Mouse (Mus musculus): ENCODE measurements at regions not wholly inside any gene's neighbourhood (a gene's known extent, or its start where the extent isn't known, plus 50 kb on each side); places are given as distances from the start of the nearest gene placed in this dataset.

DNA sequence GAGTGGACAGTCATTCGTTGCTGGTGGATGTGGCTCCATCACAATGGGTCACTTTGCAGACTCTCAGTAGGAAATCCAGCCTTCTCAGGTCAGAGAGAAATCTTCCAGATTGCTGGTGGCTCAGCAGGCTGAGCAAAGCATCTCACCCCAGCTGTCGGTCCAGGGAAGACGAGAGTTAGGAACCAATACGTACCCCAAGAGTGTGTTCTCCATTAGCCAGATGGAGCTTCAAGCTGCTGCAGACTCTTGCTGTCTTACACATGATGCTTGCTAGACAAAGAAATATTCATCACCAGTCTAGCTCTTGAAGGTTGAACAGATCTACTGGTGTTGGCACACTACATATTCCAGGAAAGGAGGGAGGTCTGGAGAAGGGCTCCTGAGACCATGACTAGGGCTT is 288.0 kb downstream of the Sox11 start:
- no peaks in the 10 kb centered on the region for H3K9me3 ChIP-seq (ENCODE audit: control insufficient read depth, low read length)
- no peaks in the 10 kb centered on the region for H3K36me3 ChIP-seq (replicated peaks; ENCODE audit: control insufficient read depth, insufficient read depth, low read depth)
- no peak overlapping the region for H3K4me3 ChIP-seq (ENCODE audit: insufficient read depth in 1 of 2, low read depth in 2 of 2, low read length in 2 of 2)
- no peaks in the 10 kb centered on the region for H3K27me3 ChIP-seq (ENCODE audit: control insufficient read depth, insufficient read depth, low read length)
- ATAC-seq (ENCODE audit: insufficient read depth): no peak
- no peak for DNase-seq (ENCODE audit: low read depth in 3 of 3, low spot score in 3 of 3)
- no peak overlapping the region for H3K27ac ChIP-seq
- H3K4me2 ChIP-seq (ENCODE audit: low read depth): no peak overlapping the region
- WGBS (ENCODE audit: insufficient replicate concordance): 62% methylated on average over 4 of the region's 4 CpGs
- no peaks in the 10 kb centered on the region for H3K4me1 ChIP-seq (replicated peaks; ENCODE audit: control insufficient read depth in 2 of 2, insufficient read depth in 2 of 2, low read length in 1 of 2)
- H3K9ac ChIP-seq (replicated peaks): no peak overlapping the region
- TF ChIP-seq EP300 (IDR thresholded peaks at IDR 0.05; ENCODE audit: low read depth): no peak
- no peak for TF ChIP-seq CTCF (IDR thresholded peaks at IDR 0.05; ENCODE audit: low read depth)

GRCm38 (mm10) chr12:27037922-27038321 is 304.5 kb downstream of the Sox11 start:
- H3K27ac ChIP-seq: no peak overlapping the region
- ATAC-seq (ENCODE audit: insufficient read depth): no peak
- no peak for DNase-seq (ENCODE audit: low read depth in 3 of 3, low spot score in 3 of 3)
- no peaks in the 10 kb centered on the region for H3K27me3 ChIP-seq (ENCODE audit: control insufficient read depth, insufficient read depth, low read length)
- H3K4me1 ChIP-seq (replicated peaks; ENCODE audit: control insufficient read depth in 2 of 2, insufficient read depth in 2 of 2, low read length in 1 of 2): no peaks in the 10 kb centered on the region
- no peak overlapping the region for H3K4me2 ChIP-seq (ENCODE audit: low read depth)
- H3K9ac ChIP-seq (replicated peaks): no peak overlapping the region
- H3K9me3 ChIP-seq (ENCODE audit: control insufficient read depth, low read length): no peaks in the 10 kb centered on the region
- 34% methylated on average over 2 of the region's 2 CpGs for WGBS (ENCODE audit: insufficient replicate concordance)
- TF ChIP-seq CTCF (IDR thresholded peaks at IDR 0.05; ENCODE audit: low read depth) (no peak), EP300 (IDR thresholded peaks at IDR 0.05; ENCODE audit: low read depth) (no peak)
- no peak overlapping the region for H3K4me3 ChIP-seq (ENCODE audit: insufficient read depth in 1 of 2, low read depth in 2 of 2, low read length in 2 of 2)
- no peaks in the 10 kb centered on the region for H3K36me3 ChIP-seq (replicated peaks; ENCODE audit: control insufficient read depth, insufficient read depth, low read depth)

GRCm38 (mm10) chr12:27019751-27020150 is 322.6 kb downstream of the Sox11 start:
- DNase-seq (ENCODE audit: low read depth in 3 of 3, low spot score in 3 of 3): no peak
- H3K36me3 ChIP-seq (replicated peaks; ENCODE audit: control insufficient read depth, insufficient read depth, low read depth): no peaks in the 10 kb centered on the region
- H3K4me3 ChIP-seq (ENCODE audit: insufficient read depth in 1 of 2, low read depth in 2 of 2, low read length in 2 of 2): no peak overlapping the region

DNA sequence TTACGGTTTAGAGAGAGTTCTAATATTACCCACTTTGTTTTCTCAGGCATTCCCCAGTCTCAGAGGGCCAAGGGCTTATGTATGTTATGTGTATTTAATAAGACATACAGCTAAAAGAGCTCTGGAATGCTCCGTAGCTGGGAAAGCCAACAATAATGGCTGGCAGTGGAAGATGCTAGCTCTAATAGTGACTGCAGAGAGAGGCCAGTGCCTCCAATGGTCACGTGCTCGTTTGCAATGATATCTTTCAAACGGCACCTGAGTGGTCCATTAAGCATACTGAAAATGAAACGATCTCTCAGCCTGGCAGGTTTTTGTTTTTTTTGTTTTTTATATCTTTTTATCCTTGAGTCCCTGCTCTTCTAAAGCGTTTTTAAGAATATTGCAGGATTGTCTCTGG is 324.0 kb downstream of the Sox11 start:
- H3K27ac ChIP-seq: no peak overlapping the region
- H3K27me3 ChIP-seq (ENCODE audit: control insufficient read depth, insufficient read depth, low read length): no peaks in the 10 kb centered on the region
- H3K4me3 ChIP-seq (ENCODE audit: insufficient read depth in 1 of 2, low read depth in 2 of 2, low read length in 2 of 2): no peak overlapping the region
- no peak overlapping the region for H3K9ac ChIP-seq (replicated peaks)
- DNase-seq (ENCODE audit: low read depth in 3 of 3, low spot score in 3 of 3) (no peak), ATAC-seq (ENCODE audit: insufficient read depth) (no peak)
- H3K4me1 ChIP-seq (replicated peaks; ENCODE audit: control insufficient read depth in 2 of 2, insufficient read depth in 2 of 2, low read length in 1 of 2): no peaks in the 10 kb centered on the region
- H3K9me3 ChIP-seq (ENCODE audit: control insufficient read depth, low read length): no peaks in the 10 kb centered on the region
- 49% methylated on average over 7 of the region's 7 CpGs for WGBS (ENCODE audit: insufficient replicate concordance)
- no peak overlapping the region for H3K4me2 ChIP-seq (ENCODE audit: low read depth)
- H3K36me3 ChIP-seq (replicated peaks; ENCODE audit: control insufficient read depth, insufficient read depth, low read depth): no peaks in the 10 kb centered on the region
- TF ChIP-seq EP300 (IDR thresholded peaks at IDR 0.05; ENCODE audit: low read depth) (no peak), CTCF (IDR thresholded peaks at IDR 0.05; ENCODE audit: low read depth) (no peak)

More at GRCm38 (mm10) chr12:27019751-27020150, 322.6 kb downstream of the Sox11 start:
- Histone ChIP-seq H3K4me1 (replicated peaks; ENCODE audit: control insufficient read depth in 2 of 2, insufficient read depth in 2 of 2, low read length in 1 of 2) (no peaks in the 10 kb centered on the region), H3K27me3 (ENCODE audit: control insufficient read depth, insufficient read depth, low read length) (no peaks in the 10 kb centered on the region), H3K27ac (no peak overlapping the region), H3K9ac (replicated peaks) (no peak overlapping the region), H3K4me2 (ENCODE audit: low read depth) (no peak overlapping the region), H3K9me3 (ENCODE audit: control insufficient read depth, low read length) (no peaks in the 10 kb centered on the region)
- TF ChIP-seq EP300 (IDR thresholded peaks at IDR 0.05; ENCODE audit: low read depth): no peak
- no peak for TF ChIP-seq CTCF (IDR thresholded peaks at IDR 0.05; ENCODE audit: low read depth)
- WGBS (ENCODE audit: insufficient replicate concordance): 55% methylated on average over 4 of the region's 4 CpGs
- ATAC-seq (ENCODE audit: insufficient read depth): no peak

- DNase-seq (ENCODE audit: low read depth in 3 of 3, low spot score in 3 of 3) (no peak), ATAC-seq (ENCODE audit: insufficient read depth) (no peak)
- H3K4me2 ChIP-seq (ENCODE audit: low read depth): no peak overlapping the region
- H3K27ac ChIP-seq: no peak overlapping the region
- H3K4me1 ChIP-seq (replicated peaks; ENCODE audit: control insufficient read depth in 2 of 2, insufficient read depth in 2 of 2, low read length in 1 of 2): no peaks in the 10 kb centered on the region
- H3K9me3 ChIP-seq (ENCODE audit: control insufficient read depth, low read length): no peaks in the 10 kb centered on the region
- TF ChIP-seq EP300 (IDR thresholded peaks at IDR 0.05; ENCODE audit: low read depth) (no peak), CTCF (IDR thresholded peaks at IDR 0.05; ENCODE audit: low read depth) (no peak)
- H3K27me3 ChIP-seq (ENCODE audit: control insufficient read depth, insufficient read depth, low read length): no peaks in the 10 kb centered on the region
- no peak overlapping the region for H3K9ac ChIP-seq (replicated peaks)
- no peaks in the 10 kb centered on the region for H3K36me3 ChIP-seq (replicated peaks; ENCODE audit: control insufficient read depth, insufficient read depth, low read depth)
- H3K4me3 ChIP-seq (ENCODE audit: insufficient read depth in 1 of 2, low read depth in 2 of 2, low read length in 2 of 2): no peak overlapping the region
These were observed 343.1 kb downstream of the Sox11 start for GRCm38 (mm10) chr12:26999287-26999686.
